Mouse (Mus musculus): Measurements from ENCODE around the gene Foxp3. TPM values are rescaled to one million over a fixed set of nuclear protein-coding genes. Genes with fewer than 3 reads are reported as not detected.

Gene Foxp3
- polyA plus RNA-seq (2015; fragmentation: Nextera tagmentation; extraction: Ambion mirVana), result 0.04 and 0.06 TPM in 2 replicates

GRCm38 (mm10) chrX:7573176-7574086 lies at the start of gene Foxp3:
TSS of gene Foxp3 (plus strand) at chrX:7573644.

GRCm38 (mm10) chrX:7574087-7574884 lies 842 bp downstream of the Foxp3 start, which contains the start of gene Ppp1r3f:
TSS of gene Ppp1r3f (minus strand) at chrX:7574283.

GRCm38 (mm10) chrX:7604879-7605574 lies 31.6 kb downstream of the Foxp3 start, which contains the start of gene Ccdc22:
TSS of gene Ccdc22 (minus strand) at chrX:7605517.

DNA sequence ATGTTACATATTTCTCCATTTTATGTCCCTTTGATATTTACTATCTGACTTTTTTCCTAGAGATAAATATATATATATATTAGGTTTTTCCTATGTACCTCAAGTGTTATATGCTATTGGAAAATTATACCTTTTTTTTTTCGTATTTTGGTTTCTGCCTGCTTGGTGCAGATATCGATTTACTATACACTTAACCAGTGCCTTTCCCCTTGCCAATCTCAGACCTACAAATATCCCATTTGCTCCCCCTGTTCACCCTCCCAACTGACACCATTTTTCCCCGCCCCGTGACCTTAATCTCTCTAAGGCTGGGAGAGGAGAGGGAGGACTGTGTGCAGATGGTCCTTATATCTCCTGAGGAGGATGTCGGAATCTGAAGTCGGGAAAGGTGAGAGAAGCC lies 33.3 kb downstream of the Foxp3 start, which contains the start of gene Cacna1f:
TSS of gene Cacna1f (plus strand) at position 301 of the 400 bp plus-strand sequence.

DNA sequence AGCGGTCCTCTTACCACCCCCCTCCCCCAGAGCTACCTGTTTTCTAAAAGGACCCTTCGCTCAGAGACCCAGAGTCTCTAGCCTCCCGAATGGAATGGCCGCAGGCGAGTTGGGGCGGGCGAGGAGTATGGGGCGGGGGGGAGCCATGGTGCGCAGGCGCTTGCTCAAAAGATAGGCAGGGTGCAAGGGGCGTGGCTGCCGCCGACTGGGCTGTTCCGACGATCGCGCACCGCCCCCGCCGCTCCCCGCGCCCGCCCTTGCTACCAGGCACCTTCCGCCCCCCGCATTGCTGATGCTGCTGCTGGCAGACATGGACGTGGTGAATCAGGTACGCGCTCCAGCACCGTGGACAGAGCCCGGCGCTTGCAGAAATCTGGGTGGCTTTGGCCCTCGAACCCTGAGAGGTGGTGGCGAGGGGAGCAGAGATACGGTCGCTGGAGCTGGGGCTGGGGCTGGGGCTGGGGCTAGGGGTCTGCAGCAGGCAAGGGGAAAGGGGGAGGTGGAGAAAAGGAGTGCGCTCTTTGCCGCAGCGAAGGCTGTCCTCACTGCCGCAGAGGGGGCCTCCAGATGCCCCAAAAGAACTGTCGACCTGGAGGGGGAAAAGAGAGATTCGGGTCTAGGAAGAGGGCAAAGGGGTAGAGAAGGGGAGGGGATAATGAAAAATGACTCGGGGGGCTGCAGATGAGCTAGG lies 65.1 kb downstream of the Foxp3 start, which contains the start of gene Syp:
TSS of gene Syp (plus strand) at position 71 of the 691 bp plus-strand sequence.

Other genes starting within 250 kb of the Foxp3 start
- gene Usp27x, start 197.8 kb upstream of the Foxp3 start, polyA plus RNA-seq (2015; fragmentation: Nextera tagmentation; extraction: Ambion mirVana), result 0.27 and 0.28 TPM in 2 replicates
- 0.77 and 1.1 TPM in 2 replicates for gene Ppp1r3f, start 639 bp downstream of the Foxp3 start, polyA plus RNA-seq (2015; fragmentation: Nextera tagmentation; extraction: Ambion mirVana)
- 15.3 and 15.9 TPM in 2 replicates for gene Ccdc22, start 31.9 kb downstream of the Foxp3 start, polyA plus RNA-seq (2015; fragmentation: Nextera tagmentation; extraction: Ambion mirVana)
- gene Cacna1f, start 33.4 kb downstream of the Foxp3 start, polyA plus RNA-seq (2015; fragmentation: Nextera tagmentation; extraction: Ambion mirVana), result not detected in 2 replicates
- 0.38 and 0.44 TPM in 2 replicates for gene Syp, start 64.8 kb downstream of the Foxp3 start, polyA plus RNA-seq (2015; fragmentation: Nextera tagmentation; extraction: Ambion mirVana)
- gene Prickle3, start 83.6 kb downstream of the Foxp3 start, polyA plus RNA-seq (2015; fragmentation: Nextera tagmentation; extraction: Ambion mirVana), result 5.2 and 5.6 TPM in 2 replicates
- gene Plp2, start 97.7 kb downstream of the Foxp3 start, polyA plus RNA-seq (2015; fragmentation: Nextera tagmentation; extraction: Ambion mirVana), result 105 and 108 TPM in 2 replicates
- gene Magix, start 107.6 kb downstream of the Foxp3 start, polyA plus RNA-seq (2015; fragmentation: Nextera tagmentation; extraction: Ambion mirVana), result 1.1 and 1.4 TPM in 2 replicates
- 19.0 and 19.1 TPM in 2 replicates for gene Gpkow, start 123.5 kb downstream of the Foxp3 start, polyA plus RNA-seq (2015; fragmentation: Nextera tagmentation; extraction: Ambion mirVana)
- gene Wdr45, start 140.7 kb downstream of the Foxp3 start, polyA plus RNA-seq (2015; fragmentation: Nextera tagmentation; extraction: Ambion mirVana), result 35.2 and 35.6 TPM in 2 replicates
- gene Gm45208, start 148.6 kb downstream of the Foxp3 start, polyA plus RNA-seq (2015; fragmentation: Nextera tagmentation; extraction: Ambion mirVana), result not detected in 2 replicates
- gene Praf2, start 154.8 kb downstream of the Foxp3 start, polyA plus RNA-seq (2015; fragmentation: Nextera tagmentation; extraction: Ambion mirVana), result 17.1 and 24.0 TPM in 2 replicates
- 2.5 and 3.2 TPM in 2 replicates for gene Ccdc120, start 177.3 kb downstream of the Foxp3 start, polyA plus RNA-seq (2015; fragmentation: Nextera tagmentation; extraction: Ambion mirVana)
- gene Tfe3, start 188.9 kb downstream of the Foxp3 start, polyA plus RNA-seq (2015; fragmentation: Nextera tagmentation; extraction: Ambion mirVana), result 9.9 and 12.4 TPM in 2 replicates
- gene Gripap1, start 216.1 kb downstream of the Foxp3 start, polyA plus RNA-seq (2015; fragmentation: Nextera tagmentation; extraction: Ambion mirVana), result 21.5 and 23.4 TPM in 2 replicates
- 0.35 and 0.51 TPM in 2 replicates for gene Kcnd1, start 248.6 kb downstream of the Foxp3 start, polyA plus RNA-seq (2015; fragmentation: Nextera tagmentation; extraction: Ambion mirVana)

Measured in skeletal muscle tissue, postnatal 0 days (tissue).